Mouse (Mus musculus): ENCODE measurements at regions not wholly inside any gene's neighbourhood (a gene's known extent, or its start where the extent isn't known, plus 50 kb on each side); places are given as distances from the start of the nearest gene placed in this dataset.

DNA sequence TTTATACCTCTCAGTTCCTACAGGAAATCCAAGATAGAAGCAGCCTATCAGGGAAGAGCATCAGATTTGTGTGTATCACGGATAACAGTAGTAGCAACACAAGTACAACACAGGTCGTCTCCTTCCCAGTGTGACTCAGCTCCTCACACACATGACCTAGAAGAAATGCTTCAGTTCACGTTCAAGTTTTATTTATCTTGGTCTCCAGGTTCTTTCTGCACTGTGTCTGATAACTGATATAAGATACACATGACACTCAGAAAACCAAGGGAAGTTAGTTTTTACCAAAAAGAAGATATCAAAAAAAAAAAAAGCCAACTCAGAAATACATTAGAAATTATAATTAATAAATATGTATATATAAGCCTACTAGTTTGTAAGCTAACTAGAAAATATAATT lies 515.0 kb downstream of the Prdm13 start:
- WGBS: 87% methylated on average over 3 of the region's 3 CpGs
- Histone ChIP-seq H3K9me3 (ENCODE audit: control insufficient read depth, low read length) (no peaks in the 10 kb centered on the region), H3K4me2 (ENCODE audit: low read depth, low read length) (no peak overlapping the region), H3K27me3 (replicated peaks; ENCODE audit: control insufficient read depth, insufficient read depth, low read length) (no peaks in the 10 kb centered on the region), H3K4me1 (ENCODE audit: control insufficient read depth, insufficient read depth, low read length) (no peaks in the 10 kb centered on the region), H3K27ac (replicated peaks; ENCODE audit: low read depth, low read length) (no peak overlapping the region), H3K9ac (ENCODE audit: low read depth, low read length) (no peak overlapping the region), H3K36me3 (ENCODE audit: control insufficient read depth, insufficient read depth, low read length) (no peaks in the 10 kb centered on the region), H3K4me3 (ENCODE audit: low read depth, low read length) (no peak overlapping the region)
- no peak for ATAC-seq (ENCODE audit: low read depth)
- no peak for DNase-seq (ENCODE audit: low spot score)

DNA sequence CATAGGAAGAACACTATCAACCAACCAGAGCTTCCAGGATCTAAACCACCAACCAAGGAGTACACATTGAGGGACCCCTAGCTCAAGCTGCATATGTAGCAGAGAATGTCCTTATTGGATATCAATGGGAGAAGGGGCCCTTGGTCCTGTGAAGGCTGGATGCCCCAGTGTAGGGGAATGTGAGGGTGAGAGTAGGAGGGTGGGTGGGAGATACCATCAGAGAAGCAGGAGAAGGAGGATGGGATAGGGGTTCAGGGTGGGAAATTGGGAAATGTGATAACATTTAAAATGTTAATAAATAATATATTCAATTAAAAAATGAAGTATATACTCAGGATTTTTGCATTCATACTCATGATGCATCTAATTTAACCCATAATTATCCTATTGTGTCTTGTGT lies 523.6 kb downstream of the Prdm13 start:
- no peak overlapping the region for H3K4me3 ChIP-seq (ENCODE audit: low read depth, low read length)
- DNase-seq (ENCODE audit: low spot score): no peak
- H3K27me3 ChIP-seq (replicated peaks; ENCODE audit: control insufficient read depth, insufficient read depth, low read length): no peaks in the 10 kb centered on the region
- no peaks in the 10 kb centered on the region for H3K9me3 ChIP-seq (ENCODE audit: control insufficient read depth, low read length)
- H3K4me2 ChIP-seq (ENCODE audit: low read depth, low read length): no peak overlapping the region
- H3K27ac ChIP-seq (replicated peaks; ENCODE audit: low read depth, low read length): no peak overlapping the region
- no peak for ATAC-seq (ENCODE audit: low read depth)
- no peaks in the 10 kb centered on the region for H3K36me3 ChIP-seq (ENCODE audit: control insufficient read depth, insufficient read depth, low read length)
- H3K9ac ChIP-seq (ENCODE audit: low read depth, low read length): no peak overlapping the region
- no peaks in the 10 kb centered on the region for H3K4me1 ChIP-seq (ENCODE audit: control insufficient read depth, insufficient read depth, low read length)

DNA sequence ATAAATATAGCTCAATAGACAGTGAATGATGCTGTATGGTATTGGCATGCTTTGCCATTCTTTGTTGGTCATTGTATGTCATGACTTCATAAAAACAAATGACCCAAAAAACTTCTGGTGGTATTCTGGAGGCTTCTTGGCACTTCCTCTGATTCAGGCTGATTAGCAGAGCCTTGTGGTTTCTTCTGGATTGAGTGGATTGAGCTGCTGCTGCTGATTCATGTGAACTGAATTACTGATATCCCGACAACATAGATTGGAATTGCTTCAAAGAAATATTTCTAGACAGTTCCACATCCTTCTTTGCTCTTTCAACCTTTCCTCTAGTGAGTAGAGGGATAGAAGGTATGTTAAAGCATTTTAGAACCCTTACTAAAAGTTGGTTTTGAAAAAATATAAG lies 559.9 kb downstream of the Prdm13 start:
- 78% methylated on average over 1 of the region's 1 CpGs for WGBS
- no peak overlapping the region for H3K4me2 ChIP-seq (ENCODE audit: low read depth, low read length)
- H3K9ac ChIP-seq (ENCODE audit: low read depth, low read length): no peak overlapping the region
- H3K27me3 ChIP-seq (replicated peaks; ENCODE audit: control insufficient read depth, insufficient read depth, low read length): no peaks in the 10 kb centered on the region
- no peak overlapping the region for H3K4me3 ChIP-seq (ENCODE audit: low read depth, low read length)
- H3K36me3 ChIP-seq (ENCODE audit: control insufficient read depth, insufficient read depth, low read length): no peaks in the 10 kb centered on the region
- DNase-seq (ENCODE audit: low spot score): no peak
- no peak for ATAC-seq (ENCODE audit: low read depth)
- H3K4me1 ChIP-seq (ENCODE audit: control insufficient read depth, insufficient read depth, low read length): no peaks in the 10 kb centered on the region
- H3K27ac ChIP-seq (replicated peaks; ENCODE audit: low read depth, low read length): no peak overlapping the region
- no peaks in the 10 kb centered on the region for H3K9me3 ChIP-seq (ENCODE audit: control insufficient read depth, low read length)

DNA sequence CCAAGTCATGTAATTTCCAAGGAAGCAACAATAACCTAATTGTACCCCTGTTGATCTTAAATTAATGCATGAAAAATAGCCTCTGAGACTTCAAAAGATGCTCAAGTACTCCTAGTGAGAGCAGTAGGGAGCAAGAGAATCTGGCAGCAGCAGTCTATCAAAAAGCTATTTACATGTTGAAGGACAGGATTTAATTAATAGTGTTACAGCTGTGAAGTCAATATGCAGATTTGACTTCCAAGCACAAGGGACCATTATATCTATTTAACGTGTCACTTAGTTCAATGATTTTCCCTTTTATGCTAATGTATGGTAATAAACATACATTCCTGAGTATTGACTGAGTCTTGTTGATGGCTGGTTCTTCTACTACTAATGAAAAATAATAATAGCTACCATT lies 590.0 kb downstream of the Prdm13 start:
- WGBS: 94% methylated on average over 1 of the region's 1 CpGs
- Histone ChIP-seq H3K4me3 (ENCODE audit: low read depth, low read length) (no peak overlapping the region), H3K4me2 (ENCODE audit: low read depth, low read length) (no peak overlapping the region), H3K9me3 (ENCODE audit: control insufficient read depth, low read length) (no peaks in the 10 kb centered on the region), H3K27me3 (replicated peaks; ENCODE audit: control insufficient read depth, insufficient read depth, low read length) (no peaks in the 10 kb centered on the region), H3K27ac (replicated peaks; ENCODE audit: low read depth, low read length) (no peak overlapping the region), H3K4me1 (ENCODE audit: control insufficient read depth, insufficient read depth, low read length) (no peaks in the 10 kb centered on the region), H3K9ac (ENCODE audit: low read depth, low read length) (no peak overlapping the region), H3K36me3 (ENCODE audit: control insufficient read depth, insufficient read depth, low read length) (no peaks in the 10 kb centered on the region)
- DNase-seq (ENCODE audit: low spot score): no peak
- ATAC-seq (ENCODE audit: low read depth): no peak

DNA sequence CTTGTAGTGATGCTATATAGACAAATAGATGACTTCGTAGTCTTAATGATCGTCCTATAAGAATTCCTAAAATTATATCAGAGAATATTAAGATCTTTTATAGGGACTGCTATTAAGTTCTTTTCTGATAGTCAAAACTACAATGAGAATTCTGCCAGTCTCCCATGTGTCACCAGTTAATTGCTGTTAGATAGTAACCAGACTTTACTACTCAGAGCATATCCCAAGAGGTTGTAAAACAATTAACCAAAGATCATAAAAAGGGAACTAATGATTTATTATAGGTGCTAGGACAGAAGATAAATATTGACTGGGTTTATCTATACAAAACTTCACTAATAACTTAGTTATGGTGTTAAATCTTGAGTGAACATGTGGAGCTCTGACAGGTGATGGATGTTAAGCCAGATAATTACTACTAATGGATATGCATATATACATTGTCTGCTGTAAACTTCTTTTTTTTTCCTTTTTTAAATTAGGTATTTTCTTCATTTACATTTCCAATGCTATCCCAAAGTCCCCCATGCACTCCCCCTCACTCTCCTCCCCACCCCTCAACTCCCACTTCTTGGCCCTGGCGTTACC lies 615.5 kb downstream of the Prdm13 start:
- WGBS: 92% methylated on average over 3 of the region's 3 CpGs

More for the DNA sequence above, 615.5 kb downstream of the Prdm13 start:
- no peaks in the 10 kb centered on the region for H3K36me3 ChIP-seq (ENCODE audit: control insufficient read depth, insufficient read depth, low read length)
- no peak overlapping the region for H3K4me3 ChIP-seq (ENCODE audit: low read depth, low read length)
- DNase-seq (ENCODE audit: low spot score): no peak
- H3K4me2 ChIP-seq (ENCODE audit: low read depth, low read length): no peak overlapping the region
- H3K9ac ChIP-seq (ENCODE audit: low read depth, low read length): no peak overlapping the region
- ATAC-seq (ENCODE audit: low read depth): no peak
- no peak overlapping the region for H3K27ac ChIP-seq (replicated peaks; ENCODE audit: low read depth, low read length)
- H3K4me1 ChIP-seq (ENCODE audit: control insufficient read depth, insufficient read depth, low read length): no peaks in the 10 kb centered on the region
- no peaks in the 10 kb centered on the region for H3K9me3 ChIP-seq (ENCODE audit: control insufficient read depth, low read length)
- no peaks in the 10 kb centered on the region for H3K27me3 ChIP-seq (replicated peaks; ENCODE audit: control insufficient read depth, insufficient read depth, low read length)

Data from embryonic facial prominence, embryonic 14.5 days (tissue).